Mouse (Mus musculus) MEL-GATA-1-ER (cell line): ENCODE measurements around the gene Areg.

ENCODE experiments used
- DNase-seq: peaks from one replicate; pipeline ENCODE4 v3.0.0-alpha.2; 2012; ENCODE audit warnings: low read depth; ENCODE audit errors: extremely low read depth

The Areg gene

DNA sequence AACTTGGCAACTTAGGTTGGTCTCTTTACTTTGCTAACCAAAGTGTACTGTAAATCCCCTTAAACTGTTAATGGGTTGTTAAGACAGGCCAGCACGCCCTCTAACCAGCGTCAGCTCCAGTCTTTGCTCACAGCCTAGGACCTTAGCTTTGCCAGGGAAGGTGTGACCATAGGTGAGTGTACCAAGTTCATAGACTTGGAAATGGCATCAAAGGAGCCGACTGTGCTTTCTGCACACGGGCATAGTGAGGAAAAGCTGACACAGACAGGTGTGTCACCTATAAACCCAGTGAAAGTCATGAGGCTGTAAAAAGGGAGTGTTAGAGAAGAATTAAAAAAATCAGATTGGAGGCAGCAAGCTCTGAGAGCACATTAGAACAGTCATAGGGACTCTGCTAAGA is 23.4 kb downstream of the Areg start:
- no peak for DNase-seq

GRCm38 (mm10) chr5:91166601-91167000 is 27.2 kb downstream of the Areg start:
- no peak for DNase-seq

GRCm38 (mm10) chr5:91176397-91176796 is 37.0 kb downstream of the Areg start:
- DNase-seq = no peak

GRCm38 (mm10) chr5:91194572-91194971 is 55.2 kb downstream of the Areg start:
- no peak for DNase-seq
